Mouse (Mus musculus) G1E (cell line): ENCODE data around the gene Brd4.

Source experiments
- CTCF ChIP-seq: IDR thresholded peaks from 2 replicates; pipeline ENCODE4 v1.5.1; 2012; ENCODE audit warnings: low read depth, low read length, inconsistent platforms, mixed read lengths
- GATA1 ChIP-seq: IDR thresholded peaks from 2 replicates; pipeline ENCODE4 v1.6.1; 2012; ENCODE audit warnings: borderline replicate concordance, low read length, inconsistent platforms, mixed read lengths
- POLR2AphosphoS5 ChIP-seq: IDR thresholded peaks from 2 replicates; pipeline ENCODE4 v1.6.1; 2012; ENCODE audit warnings: low read depth, low read length, inconsistent platforms; ENCODE audit not compliant: insufficient replicate concordance
- TAL1 ChIP-seq: conservative IDR thresholded peaks from 2 replicates; pipeline ENCODE4 v1.6.1; 2012; ENCODE audit warnings: low read depth, low read length, inconsistent platforms, mixed read lengths

DNA sequence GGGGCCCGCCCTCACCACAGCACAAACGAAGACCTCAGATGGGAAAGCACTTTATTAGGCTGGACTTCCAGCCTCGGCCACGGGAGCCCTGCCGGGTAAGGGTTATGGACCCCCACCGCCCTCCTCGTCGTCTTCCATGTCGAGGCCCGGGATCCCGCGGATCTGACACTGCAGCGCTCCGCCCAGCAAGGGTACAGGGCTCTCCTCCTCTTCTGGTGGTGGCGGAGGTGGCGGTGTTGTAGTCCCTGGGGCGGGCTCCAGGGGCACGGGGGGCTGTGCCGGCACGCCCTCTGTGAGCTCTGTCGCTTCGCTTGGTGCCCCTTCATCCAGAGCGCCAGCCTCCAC, 36.8 kb upstream of the Brd4 start:
- no peak for TF ChIP-seq CTCF
- no peak for TF ChIP-seq GATA1
- TF ChIP-seq POLR2AphosphoS5, result no peak
- TF ChIP-seq TAL1, result no peak
